Mouse (Mus musculus): ENCODE measurements around the gene Tbx1. TPM values are rescaled to one million over a fixed set of nuclear protein-coding genes. Genes with fewer than 3 reads are reported as not detected.

Tbx1 gene
- polyA plus RNA-seq, 1 experiment from 2014 or later: 0.05 TPM

- Histone ChIP-seq H3K4me3 (replicated peaks) (no peak overlapping the region), H3K4me2 (no peak overlapping the region), H3K27me3 (peaks cover 68% of the 10 kb centered on the region), H3K4me1 (replicated peaks) (peaks cover 11% of the 10 kb centered on the region), H3K36me3 (no peaks in the 10 kb centered on the region), H3K9me3 (replicated peaks) (no peaks in the 10 kb centered on the region), H3K27ac (no peak overlapping the region), H3K9ac (no peak overlapping the region)
- ATAC-seq (ENCODE audit: low read depth) (no peak), DNase-seq (no peak)
- 40% methylated on average over 3 of the region's 3 CpGs for WGBS (ENCODE audit: insufficient replicate concordance)
These were observed 13.4 kb downstream of the Tbx1 start for GRCm38 (mm10) chr16:18577071-18577470.

DNA sequence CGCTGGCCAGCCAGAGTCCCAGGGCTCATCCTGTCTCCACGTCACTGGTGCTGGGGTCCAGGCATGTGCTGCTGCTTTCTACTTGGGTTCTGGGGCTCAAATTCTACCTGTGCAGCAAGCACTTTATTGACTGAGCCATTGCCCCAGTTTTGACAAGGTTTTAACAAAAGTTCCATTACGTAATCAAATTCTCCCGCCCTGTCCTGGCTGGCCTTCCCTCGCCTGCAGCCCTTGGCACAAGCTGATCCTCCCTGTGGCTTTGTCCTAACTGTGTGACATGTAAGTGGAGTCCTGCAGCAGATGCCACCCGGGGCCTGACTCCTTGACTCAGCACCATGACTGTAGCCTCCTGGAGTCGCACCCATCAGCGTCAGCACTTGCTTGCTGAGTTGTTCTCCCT lies 16.3 kb downstream of the Tbx1 start:
- H3K9me3 ChIP-seq (replicated peaks): no peaks in the 10 kb centered on the region
- no peak overlapping the region for H3K27ac ChIP-seq
- ATAC-seq (ENCODE audit: low read depth) (no peak), DNase-seq (no peak)
- peaks cover 40% of the 10 kb centered on the region for H3K27me3 ChIP-seq
- no peaks in the 10 kb centered on the region for H3K36me3 ChIP-seq
- H3K4me3 ChIP-seq (replicated peaks): no peak overlapping the region
- no peak overlapping the region for H3K9ac ChIP-seq
- no peaks in the 10 kb centered on the region for H3K4me1 ChIP-seq (replicated peaks)
- WGBS (ENCODE audit: insufficient replicate concordance): 62% methylated on average over 8 of the region's 8 CpGs
- no peak overlapping the region for H3K4me2 ChIP-seq

DNA sequence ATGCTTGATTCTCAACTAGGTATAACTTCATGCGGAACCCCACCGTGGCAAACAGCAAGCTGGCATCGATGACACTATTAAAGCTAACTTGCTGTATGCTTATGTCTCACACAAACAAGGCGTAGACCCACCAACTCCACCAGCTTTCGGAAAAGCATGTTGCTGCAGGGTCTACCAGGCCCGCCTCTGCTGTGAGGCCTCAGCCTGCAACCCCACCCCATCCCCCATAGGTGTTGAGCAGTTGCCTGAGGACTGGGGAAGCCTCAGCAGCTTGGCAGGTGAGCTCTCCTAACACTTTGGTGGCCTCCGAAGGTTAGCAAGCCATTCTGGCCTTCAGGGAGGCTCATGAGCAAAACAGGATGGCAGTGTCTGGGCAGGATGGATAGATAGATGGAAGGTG lies 21.9 kb downstream of the Tbx1 start:
- H3K4me3 ChIP-seq (replicated peaks): no peak overlapping the region
- no peak overlapping the region for H3K27ac ChIP-seq
- no peaks in the 10 kb centered on the region for H3K36me3 ChIP-seq
- WGBS (ENCODE audit: insufficient replicate concordance): 58% methylated on average over 7 of the region's 7 CpGs
- H3K4me1 ChIP-seq (replicated peaks): no peaks in the 10 kb centered on the region
- ATAC-seq (ENCODE audit: low read depth): no peak
- 0 out of 2 replicates have a peak, but pooled peaks cover 6% of the 10 kb centered on the region for H3K27me3 ChIP-seq
- H3K9ac ChIP-seq: no peak overlapping the region
- DNase-seq: no peak
- H3K9me3 ChIP-seq (replicated peaks): no peaks in the 10 kb centered on the region
- H3K4me2 ChIP-seq: no peak overlapping the region

GRCm38 (mm10) chr16:18564472-18564871 lies 26.0 kb downstream of the Tbx1 start:
- WGBS (ENCODE audit: insufficient replicate concordance): 72% methylated on average over 2 of the region's 2 CpGs
- ATAC-seq (ENCODE audit: low read depth): no peak

DNA sequence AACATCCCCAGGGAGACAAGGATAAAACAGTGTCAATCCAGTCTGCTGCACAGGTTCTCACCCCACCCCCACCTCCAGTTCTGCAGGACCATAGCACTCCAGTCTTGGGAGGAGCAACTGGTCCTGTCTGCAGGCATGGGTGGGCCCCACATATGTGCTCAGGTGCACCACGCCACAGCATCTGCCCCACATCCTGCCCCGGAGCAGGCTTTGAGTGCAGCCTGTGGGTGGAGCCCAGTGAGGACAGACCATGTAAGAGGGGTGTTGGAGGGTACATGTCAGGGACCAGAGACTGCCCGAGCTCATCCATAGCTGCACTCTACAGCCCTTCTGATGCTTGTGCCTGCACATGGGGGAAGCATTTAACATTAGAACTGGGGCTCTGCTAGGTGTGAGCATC lies 34.0 kb downstream of the Tbx1 start:
- no peak for ATAC-seq (ENCODE audit: low read depth)
- Histone ChIP-seq H3K36me3 (no peaks in the 10 kb centered on the region), H3K9ac (no peak overlapping the region), H3K4me1 (replicated peaks) (no peaks in the 10 kb centered on the region), H3K4me3 (replicated peaks) (no peak overlapping the region), H3K4me2 (no peak overlapping the region), H3K9me3 (replicated peaks) (no peaks in the 10 kb centered on the region), H3K27ac (no peak overlapping the region), H3K27me3 (no peaks in the 10 kb centered on the region)
- DNase-seq: no peak
- WGBS (ENCODE audit: insufficient replicate concordance): 72% methylated on average over 3 of the region's 3 CpGs

More at GRCm38 (mm10) chr16:18564472-18564871, 26.0 kb downstream of the Tbx1 start:
- Histone ChIP-seq H3K36me3 (no peaks in the 10 kb centered on the region), H3K4me3 (replicated peaks) (no peak overlapping the region), H3K9ac (no peak overlapping the region), H3K9me3 (replicated peaks) (no peaks in the 10 kb centered on the region), H3K4me1 (replicated peaks) (no peaks in the 10 kb centered on the region), H3K27me3 (no peaks in the 10 kb centered on the region), H3K4me2 (no peak overlapping the region), H3K27ac (no peak overlapping the region)
- DNase-seq: no peak

GRCm38 (mm10) chr16:18555235-18555935 lies 35.1 kb downstream of the Tbx1 start:
- H3K4me1 ChIP-seq (replicated peaks): no peaks in the 10 kb centered on the region
- no peak overlapping the region for H3K4me2 ChIP-seq
- H3K36me3 ChIP-seq: no peaks in the 10 kb centered on the region
- DNase-seq (no peak), ATAC-seq (ENCODE audit: low read depth) (no peak)
- no peak overlapping the region for H3K4me3 ChIP-seq (replicated peaks)
- no peaks in the 10 kb centered on the region for H3K27me3 ChIP-seq
- WGBS (ENCODE audit: insufficient replicate concordance): 63% methylated on average over 17 of the region's 17 CpGs
- no peak overlapping the region for H3K27ac ChIP-seq
- H3K9ac ChIP-seq: no peak overlapping the region
- no peaks in the 10 kb centered on the region for H3K9me3 ChIP-seq (replicated peaks)

GRCm38 (mm10) chr16:18554721-18555120 lies 35.8 kb downstream of the Tbx1 start:
- Histone ChIP-seq H3K4me3 (replicated peaks) (no peak overlapping the region), H3K9ac (no peak overlapping the region), H3K4me2 (no peak overlapping the region), H3K27ac (no peak overlapping the region), H3K4me1 (replicated peaks) (no peaks in the 10 kb centered on the region), H3K27me3 (no peaks in the 10 kb centered on the region), H3K9me3 (replicated peaks) (no peaks in the 10 kb centered on the region), H3K36me3 (no peaks in the 10 kb centered on the region)
- no peak for DNase-seq
- 57% methylated on average over 2 of the region's 2 CpGs for WGBS (ENCODE audit: insufficient replicate concordance)
- ATAC-seq (ENCODE audit: low read depth): no peak

- Histone ChIP-seq H3K9me3 (replicated peaks) (no peaks in the 10 kb centered on the region), H3K27ac (no peak overlapping the region), H3K27me3 (no peaks in the 10 kb centered on the region), H3K36me3 (no peaks in the 10 kb centered on the region), H3K9ac (no peak overlapping the region), H3K4me1 (replicated peaks) (no peaks in the 10 kb centered on the region), H3K4me2 (no peak overlapping the region), H3K4me3 (replicated peaks) (no peak overlapping the region)
- ATAC-seq (ENCODE audit: low read depth) (no peak), DNase-seq (no peak)
- WGBS (ENCODE audit: insufficient replicate concordance): 74% methylated on average over 11 of the region's 11 CpGs
These were observed 38.3 kb downstream of the Tbx1 start for GRCm38 (mm10) chr16:18552106-18552710.

- Histone ChIP-seq H3K9me3 (replicated peaks) (no peaks in the 10 kb centered on the region), H3K4me3 (replicated peaks) (no peak overlapping the region), H3K36me3 (no peaks in the 10 kb centered on the region), H3K4me1 (replicated peaks) (no peaks in the 10 kb centered on the region), H3K27ac (no peak overlapping the region), H3K27me3 (no peaks in the 10 kb centered on the region), H3K4me2 (no peak overlapping the region), H3K9ac (no peak overlapping the region)
- DNase-seq (no peak), ATAC-seq (ENCODE audit: low read depth) (no peak)
- 56% methylated on average over 9 of the region's 9 CpGs for WGBS (ENCODE audit: insufficient replicate concordance)
These were observed 38.9 kb downstream of the Tbx1 start for GRCm38 (mm10) chr16:18551604-18552003.

DNA sequence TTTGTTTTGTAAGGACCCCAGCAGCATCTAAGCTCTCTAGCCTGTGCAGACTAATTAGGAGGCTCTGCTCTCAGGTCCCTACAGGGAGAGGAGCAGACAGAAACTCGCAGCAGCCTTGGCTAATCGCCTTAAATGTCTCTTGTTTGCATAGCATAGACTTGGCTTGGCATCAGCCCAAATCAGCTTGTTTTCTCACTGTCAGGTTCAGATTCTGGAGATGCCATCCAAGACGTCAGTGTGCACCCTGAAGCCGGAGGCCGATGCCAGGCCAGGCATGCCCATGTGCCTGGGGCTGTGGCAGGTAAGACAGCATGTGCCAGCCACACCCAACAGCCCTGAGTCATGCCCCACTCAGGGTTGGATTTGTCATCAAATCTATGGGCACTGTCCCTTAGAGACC lies 42.6 kb downstream of the Tbx1 start:
- H3K9ac ChIP-seq: no peak overlapping the region
- WGBS (ENCODE audit: insufficient replicate concordance): 78% methylated on average over 5 of the region's 5 CpGs
- no peaks in the 10 kb centered on the region for H3K27me3 ChIP-seq
- ATAC-seq (ENCODE audit: low read depth): no peak
- no peaks in the 10 kb centered on the region for H3K9me3 ChIP-seq (replicated peaks)
- H3K4me1 ChIP-seq (replicated peaks): no peaks in the 10 kb centered on the region
- no peak overlapping the region for H3K27ac ChIP-seq
- H3K4me2 ChIP-seq: no peak overlapping the region
- H3K36me3 ChIP-seq: no peaks in the 10 kb centered on the region
- H3K4me3 ChIP-seq (replicated peaks): no peak overlapping the region
- no peak for DNase-seq

GRCm38 (mm10) chr16:18543151-18543829 lies 47.2 kb downstream of the Tbx1 start:
- Histone ChIP-seq H3K27me3 (no peaks in the 10 kb centered on the region), H3K4me3 (replicated peaks) (no peak overlapping the region), H3K4me2 (no peak overlapping the region), H3K27ac (no peak overlapping the region), H3K9me3 (replicated peaks) (no peaks in the 10 kb centered on the region), H3K36me3 (no peaks in the 10 kb centered on the region), H3K9ac (no peak overlapping the region), H3K4me1 (replicated peaks) (no peaks in the 10 kb centered on the region)
- 69% methylated on average over 8 of the region's 8 CpGs for WGBS (ENCODE audit: insufficient replicate concordance)
- ATAC-seq (ENCODE audit: low read depth) (no peak), DNase-seq (no peak)
